ENCODE assay signal across 11 mouse cellular contexts in the genomic region with DNA sequence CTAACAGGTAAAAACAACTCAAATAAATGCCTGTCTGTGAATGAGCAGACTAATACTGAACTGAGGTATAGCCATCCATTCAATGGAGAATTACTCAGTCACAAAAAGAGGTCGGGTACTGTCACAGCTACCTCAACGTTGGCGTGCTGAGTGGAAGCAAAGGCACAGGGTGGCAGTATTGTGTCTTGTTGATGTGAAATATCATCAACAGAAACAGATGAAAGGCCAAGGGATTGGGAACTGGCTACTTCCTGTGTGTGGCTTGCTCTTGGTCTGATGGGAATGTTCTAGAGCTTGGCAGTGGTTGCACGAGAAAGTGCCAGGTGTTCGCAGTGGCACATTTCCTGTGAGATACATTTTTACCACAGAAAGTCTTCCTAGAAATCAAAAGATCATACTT.
A peak's percentile ranks its signal among the peaks of the same experiment; 100 is the strongest.
DNase-seq lines count a peak whose midpoint lies in the region; ATAC-seq and TF ChIP-seq lines count a peak whose summit lies in the region.
"Had no signal": no experiment of that assay in that cellular context is flagged by ENCODE, and none has a peak within 500 bp of the region (broad histone marks: within the 10 kb centered on the region; RNA-seq: fewer than 3 reads in every experiment).

No protein-coding gene starts in this region.

- H3K27me3 ChIP-seq in liver, adult 2 months (ENCODE audit: control insufficient read depth, insufficient read depth, low read length), result no peaks in the 10 kb centered on the region
- H3K27me3 ChIP-seq in liver, embryonic 11.5 days (replicated peaks; ENCODE audit: control insufficient read depth, insufficient read depth, low read length), result no peaks in the 10 kb centered on the region
- no peaks in the 10 kb centered on the region for H3K27me3 ChIP-seq in hindbrain, embryonic 11.5 days (ENCODE audit: control insufficient read depth, insufficient read depth, low read length)
- H3K27me3 ChIP-seq: heart, embryonic 13.5 days; liver, embryonic 13.5 days had no signal

- no peak for DNase-seq in liver, adult 2 months (ENCODE audit: extremely low read depth, low read depth, low spot score)
- no peak for DNase-seq in liver, embryonic 11.5 days (ENCODE audit: low spot score)
- DNase-seq in naive thymus-derived CD4-positive, alpha-beta T cell, adult 2 months (ENCODE audit: low read depth), result peak; percentile 51
- DNase-seq in embryo, embryonic 10 days (ENCODE audit: low spot score), result no peak
- no peak for DNase-seq in hindbrain, embryonic 11.5 days (ENCODE audit: low spot score)
- DNase-seq in layer of hippocampus, adult 9-10 months (ENCODE audit: low spot score), result no peak
- DNase-seq: liver, embryonic 13.5 days; right cerebral cortex, postnatal 4 days had no signal

- 60% methylated on average over 5 of the region's 5 CpGs for WGBS in liver, adult 2 months
- 68% methylated on average over 5 of the region's 5 CpGs for WGBS in liver, embryonic 11.5 days
- WGBS in hindbrain, embryonic 11.5 days, result 82% methylated on average over 5 of the region's 5 CpGs

- H3K4me2 ChIP-seq in liver, embryonic 11.5 days, result no peak overlapping the region
- H3K4me2 ChIP-seq in hindbrain, embryonic 11.5 days (replicated peaks; ENCODE audit: low read depth, low read length), result no peak overlapping the region
- H3K4me2 ChIP-seq: heart, embryonic 13.5 days; liver, embryonic 13.5 days had no signal

- H3K9ac ChIP-seq in liver, adult 2 months (ENCODE audit: low read depth, low read length), result no peak overlapping the region
- H3K9ac ChIP-seq in liver, embryonic 11.5 days (ENCODE audit: low read depth, low read length), result no peak overlapping the region
- no peak overlapping the region for H3K9ac ChIP-seq in hindbrain, embryonic 11.5 days (ENCODE audit: low read depth, low read length)
- H3K9ac ChIP-seq: heart, embryonic 13.5 days; liver, embryonic 13.5 days had no signal

- H3K27ac ChIP-seq in liver, adult 2 months (replicated peaks; ENCODE audit: insufficient read depth, low read depth, low read length), result no peak overlapping the region
- H3K27ac ChIP-seq in liver, embryonic 11.5 days (ENCODE audit: low read depth, low read length), result no peak overlapping the region
- H3K27ac ChIP-seq in hindbrain, embryonic 11.5 days (ENCODE audit: low read depth, low read length), result no peak overlapping the region
- H3K27ac ChIP-seq: liver, embryonic 13.5 days had no signal

- no peak for ATAC-seq in liver, embryonic 11.5 days (replicated peaks; ENCODE audit: low FRiP score)
- ATAC-seq in activated CD4-positive, CD25-positive, alpha-beta regulatory T cell, adult 4 months, result peak; percentile 55
- 0 out of 2 replicates have a peak, but pooled peaks have one; percentile 34 for ATAC-seq in common myeloid progenitor, adult 5-6 weeks (replicated peaks; ENCODE audit: low read depth, poor library complexity, severe bottlenecking)
- ATAC-seq in hindbrain, embryonic 11.5 days (ENCODE audit: low FRiP score), result no peak

- TF ChIP-seq CTCF in liver, adult 2 months (IDR thresholded peaks at IDR 0.05; ENCODE audit: low read depth, low read length), result peak; percentile 10; the same call in 1 of the 2 replicates

- no peak overlapping the region for H3K4me3 ChIP-seq in liver, adult 2 months (ENCODE audit: insufficient read depth, low read depth, low read length)
- no peak overlapping the region for H3K4me3 ChIP-seq in liver, embryonic 11.5 days (ENCODE audit: low read depth, low read length)
- H3K4me3 ChIP-seq in hindbrain, embryonic 11.5 days (ENCODE audit: low read depth, low read length), result no peak overlapping the region
- H3K4me3 ChIP-seq: heart, embryonic 13.5 days; liver, embryonic 13.5 days had no signal

- no peaks in the 10 kb centered on the region for H3K79me2 ChIP-seq in liver, adult 2 months (ENCODE audit: control insufficient read depth, insufficient read depth, low read length)

- H3K36me3 ChIP-seq in liver, adult 2 months (ENCODE audit: control insufficient read depth, insufficient read depth, low read length), result no peaks in the 10 kb centered on the region
- no peaks in the 10 kb centered on the region for H3K36me3 ChIP-seq in liver, embryonic 11.5 days (ENCODE audit: control insufficient read depth, insufficient read depth, low read length)
- no peaks in the 10 kb centered on the region for H3K36me3 ChIP-seq in hindbrain, embryonic 11.5 days (ENCODE audit: control insufficient read depth, insufficient read depth, low read length)
- H3K36me3 ChIP-seq: heart, embryonic 13.5 days; liver, embryonic 13.5 days had no signal

- no peaks in the 10 kb centered on the region for H3K9me3 ChIP-seq in liver, embryonic 11.5 days (ENCODE audit: control insufficient read depth, low read length)
- no peaks in the 10 kb centered on the region for H3K9me3 ChIP-seq in hindbrain, embryonic 11.5 days (ENCODE audit: control insufficient read depth, low read length)
- H3K9me3 ChIP-seq: heart, embryonic 13.5 days; liver, embryonic 13.5 days had no signal

- TF ChIP-seq POLR2A in liver, adult 2 months (IDR thresholded peaks at IDR 0.05; ENCODE audit: extremely low read depth, insufficient read depth, low read length), result no peak

- no peaks in the 10 kb centered on the region for H3K4me1 ChIP-seq in liver, adult 2 months (ENCODE audit: control insufficient read depth, insufficient read depth, low read length)
- H3K4me1 ChIP-seq in liver, embryonic 11.5 days (replicated peaks; ENCODE audit: control insufficient read depth, insufficient read depth, low read length), result no peaks in the 10 kb centered on the region
- no peaks in the 10 kb centered on the region for H3K4me1 ChIP-seq in hindbrain, embryonic 11.5 days (replicated peaks; ENCODE audit: control insufficient read depth, insufficient read depth, low read length)
- H3K4me1 ChIP-seq: heart, embryonic 13.5 days; liver, embryonic 13.5 days had no signal

Comparison
In these comparisons a context has a peak if more than half of its experiments do, and no peak if none do; other contexts are left out.
1. ATAC-seq: peak in activated CD4-positive, CD25-positive, alpha-beta regulatory T cell, adult 4 months (single experiment) and common myeloid progenitor, adult 5-6 weeks (single experiment); none in liver, embryonic 11.5 days (single experiment) and hindbrain, embryonic 11.5 days (single experiment).